Comparison of ENCODE assay signal across 15 mouse cellular contexts in genomic region chr7:120682002-120682401, GRCm38 (mm10). TPM values are rescaled to one million over a fixed set of nuclear protein-coding genes. Genes with fewer than 3 reads are reported as not detected.
"Had no signal": no experiment of that assay in that cellular context is flagged by ENCODE, and none has a peak within 500 bp of the region (broad histone marks: within the 10 kb centered on the region; RNA-seq: fewer than 3 reads in every experiment).

No protein-coding gene starts in this region.

- H3K27me3 ChIP-seq: lung, embryonic 15.5 days; megakaryocyte, embryonic 14.5 days; neural tube, embryonic 15.5 days had no signal

- DNase-seq: kidney, postnatal 25 days; lung, postnatal 14 days; midbrain, embryonic 14.5 days; right cerebral cortex, adult 18-20 months had no signal

- H3K27ac ChIP-seq: left cerebral cortex, adult 2 months; limb, embryonic 10.5 days; lung, embryonic 15.5 days; macrophage; neural tube, embryonic 15.5 days; stomach, postnatal 0 days had no signal

- H3K9me3 ChIP-seq: limb, embryonic 10.5 days; lung, embryonic 15.5 days; megakaryocyte, embryonic 14.5 days; neural tube, embryonic 15.5 days had no signal

- H3K36me3 ChIP-seq: lung, embryonic 15.5 days; neural tube, embryonic 15.5 days had no signal

- H3K9ac ChIP-seq: lung, embryonic 15.5 days; neural tube, embryonic 15.5 days had no signal

- ATAC-seq: inflammation-experienced regulatory T-cells, adult 6 months; intestine, postnatal 0 days had no signal

- H3K4me3 ChIP-seq: left cerebral cortex, adult 2 months; limb, embryonic 10.5 days; lung, embryonic 15.5 days; megakaryocyte, embryonic 14.5 days; myocyte; neural tube, embryonic 15.5 days had no signal

- H3K4me2 ChIP-seq: lung, embryonic 15.5 days; neural tube, embryonic 15.5 days had no signal

RNA-seq across cellular contexts. Expression of gene Pdzd9, which starts 11.9 kb away (rescaled TPM):
- total RNA-seq: layer of hippocampus, postnatal 14 days; left cerebral cortex, adult 2 months had no signal

RNA-seq across cellular contexts. Expression of gene Vwa3a, which starts 57.1 kb away (rescaled TPM):
- polyA plus RNA-seq: inflammation-experienced regulatory T-cells, adult 6 months; macrophage had no signal
